In the genomic region with DNA sequence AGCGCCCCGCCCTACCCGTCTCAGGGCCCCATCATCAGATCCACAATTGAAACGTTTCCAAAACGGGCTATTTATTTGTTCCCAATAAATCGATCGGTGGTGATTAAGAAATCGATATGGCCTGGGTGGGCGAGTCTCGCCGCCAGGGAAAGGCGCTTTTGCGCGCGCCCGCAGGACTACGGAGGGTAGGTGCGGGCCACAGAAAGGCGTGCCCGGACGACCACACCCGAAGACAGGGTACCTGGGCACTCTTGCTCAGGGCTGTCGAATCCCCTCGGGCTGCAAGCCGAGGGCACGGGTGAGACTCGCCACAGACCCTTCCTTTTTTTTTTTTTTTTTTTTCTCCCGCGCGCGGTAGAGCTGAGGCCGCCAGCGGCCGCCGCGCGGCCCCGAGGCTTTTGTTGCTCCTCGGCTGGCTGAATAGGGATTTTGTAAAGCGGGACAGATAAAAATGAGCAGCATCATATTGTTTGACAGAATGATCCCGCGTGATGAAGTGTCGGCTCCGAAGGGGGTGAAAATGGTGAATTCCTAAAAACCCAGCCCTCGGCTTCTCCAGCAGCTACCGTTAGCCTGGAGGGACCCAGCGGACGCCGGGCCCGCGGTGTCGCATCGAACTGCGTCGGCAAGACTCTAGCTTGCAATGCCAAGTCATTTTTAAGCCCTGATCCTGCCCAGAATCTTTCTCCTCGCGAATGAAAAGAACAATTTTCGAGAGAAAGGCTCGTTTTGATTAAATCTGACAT, we compare ENCODE assay signal across 8 mouse cellular contexts. TPM values are rescaled to one million over a fixed set of nuclear protein-coding genes. Genes with fewer than 3 reads are reported as not detected.
DNase-seq lines count a peak whose midpoint lies in the region; ATAC-seq and TF ChIP-seq lines count a peak whose summit lies in the region.

No protein-coding gene starts in this region.

- no peaks in the 10 kb centered on the region for H3K79me2 ChIP-seq in heart, adult 2 months (replicated peaks; ENCODE audit: control insufficient read depth, insufficient read depth, low read length)

- peaks cover 38% of the 10 kb centered on the region for H3K27me3 ChIP-seq in heart, adult 2 months (ENCODE audit: control insufficient read depth, insufficient read depth, low read length)
- H3K27me3 ChIP-seq in heart, embryonic 12.5 days (replicated peaks), result peaks cover 90% of the 10 kb centered on the region
- peaks cover 99% of the 10 kb centered on the region for H3K27me3 ChIP-seq in liver, embryonic 12.5 days (replicated peaks)

- H3K4me2 ChIP-seq in heart, embryonic 12.5 days, result peak overlapping the region; percentile 68
- peak overlapping the region; percentile 31 for H3K4me2 ChIP-seq in liver, embryonic 12.5 days

- H3K36me3 ChIP-seq in heart, adult 2 months (ENCODE audit: control insufficient read depth, insufficient read depth, low read length), result no peaks in the 10 kb centered on the region
- H3K36me3 ChIP-seq in heart, embryonic 12.5 days, result no peaks in the 10 kb centered on the region
- H3K36me3 ChIP-seq in liver, embryonic 12.5 days, result no peaks in the 10 kb centered on the region

- intact Hi-C loops in heart, adult 2 months (cut with DNase I), result no loop called here
- intact Hi-C loops in heart, postnatal 25 days (cut with DNase I), result no loop called here

- H3K27ac ChIP-seq in heart, adult 2 months, result no peak overlapping the region
- H3K27ac ChIP-seq in heart, embryonic 12.5 days (ENCODE audit: poor library complexity, severe bottlenecking), result no peak overlapping the region
- no peak overlapping the region for H3K27ac ChIP-seq in liver, embryonic 12.5 days

- ATAC-seq in heart, embryonic 12.5 days (ENCODE audit: insufficient number of reproducible peaks, low FRiP score), result peak; percentile 23
- no peak for ATAC-seq in liver, embryonic 12.5 days
- no peak for ATAC-seq in megakaryocyte-erythroid progenitor cell, adult 5-6 weeks (replicated peaks; ENCODE audit: low FRiP score, low TSS enrichment, poor library complexity, severe bottlenecking)

- no peak for TF ChIP-seq POLR2A in heart, adult 2 months (IDR thresholded peaks at IDR 0.05; ENCODE audit: insufficient read depth, low read depth, low read length)

- no peaks in the 10 kb centered on the region for H3K4me1 ChIP-seq in heart, adult 2 months (ENCODE audit: control insufficient read depth, insufficient read depth, low read length)
- peaks cover 28% of the 10 kb centered on the region for H3K4me1 ChIP-seq in heart, embryonic 12.5 days (replicated peaks)
- 0 out of 2 replicates have a peak, but pooled peaks cover 7% of the 10 kb centered on the region for H3K4me1 ChIP-seq in liver, embryonic 12.5 days

- H3K9ac ChIP-seq in heart, adult 2 months (ENCODE audit: low read depth, low read length), result no peak overlapping the region
- H3K9ac ChIP-seq in heart, embryonic 12.5 days, result no peak overlapping the region
- H3K9ac ChIP-seq in liver, embryonic 12.5 days, result no peak overlapping the region

- no peaks in the 10 kb centered on the region for H3K9me3 ChIP-seq in heart, embryonic 12.5 days (replicated peaks)
- no peaks in the 10 kb centered on the region for H3K9me3 ChIP-seq in liver, embryonic 12.5 days (replicated peaks)

- TF ChIP-seq EP300 in heart, adult 2 months (IDR thresholded peaks at IDR 0.05; ENCODE audit: insufficient read depth, low read depth, low read length), result no peak

- TF ChIP-seq CTCF in heart, adult 2 months (IDR thresholded peaks at IDR 0.05), result no peak

- 4% methylated on average over 59 of the region's 59 CpGs for WGBS in heart, adult 2 months
- 2% methylated on average over 58 of the region's 59 CpGs for WGBS in heart, embryonic 12.5 days
- 3% methylated on average over 59 of the region's 59 CpGs for WGBS in liver, embryonic 12.5 days (ENCODE audit: insufficient replicate concordance)

- DNase-seq in heart, adult 2 months, result peak; percentile 6 to 29
- no peak for DNase-seq in heart, postnatal 25 days (ENCODE audit: low spot score)
- peak; percentile 23 to 47 for DNase-seq in cerebellum, postnatal 25 days
- DNase-seq in thymus, postnatal 0 days (ENCODE audit: low spot score), result no peak
- DNase-seq in right cerebral cortex, postnatal 36 days (ENCODE audit: low spot score in 2 of 2), result no peak

- H3K4me3 ChIP-seq in heart, adult 2 months, result no peak overlapping the region
- H3K4me3 ChIP-seq in heart, embryonic 12.5 days, result peak overlapping the region; percentile 38
- peak overlapping the region; percentile 21; the same call in 1 of the 2 replicates for H3K4me3 ChIP-seq in liver, embryonic 12.5 days

RNA-seq across cellular contexts. Expression of gene Foxd3, which starts 5.0 kb away (rescaled TPM):
- under 1 TPM; 0.27 to 0.86 TPM for total RNA-seq in heart, adult 2 months (2021)
- 0.59 and 0.62 TPM in 2 replicates for polyA plus RNA-seq in heart, adult 2 months (2012; rRNA removed)
- under 1 TPM; 0.60 to 0.98 TPM for total RNA-seq in heart, postnatal 25 days (2021)
- not detected in 2 replicates for polyA plus RNA-seq in heart, embryonic 12.5 days (2016; fragmentation: Nextera tagmentation; extraction: Ambion mirVana)
- 0.10 TPM in 1 of 2 replicates, not detected in the other for polyA plus RNA-seq in liver, embryonic 12.5 days (2016; fragmentation: Nextera tagmentation; extraction: Ambion mirVana)
- polyA plus RNA-seq in thymus, postnatal 0 days (2015; fragmentation: Nextera tagmentation; extraction: Ambion mirVana), result 0.05 TPM in 1 of 2 replicates, not detected in the other
- total RNA-seq in megakaryocyte-erythroid progenitor cell, adult 5-6 weeks (2014; fragmentation: Nextera tagmentation), result not detected in 2 replicates
- not detected in 2 replicates for total RNA-seq in megakaryocyte-erythroid progenitor cell, adult 5-6 weeks (2017)

Comparison
In these comparisons a context has a peak if more than half of its experiments do, and no peak if none do; other contexts are left out.
1. DNase-seq: peak in heart, adult 2 months (2 of 2) and cerebellum, postnatal 25 days (2 of 2); none in heart, postnatal 25 days (single experiment), thymus, postnatal 0 days (single experiment) and right cerebral cortex, postnatal 36 days (0 of 2).